Mouse (Mus musculus) testis, adult 2 months (tissue): ENCODE results near the gene A930004D18Rik. TPM values are rescaled to one million over a fixed set of nuclear protein-coding genes. Genes with fewer than 3 reads are reported as not detected.
A peak's percentile ranks its signal among the peaks of the same experiment; 100 is the strongest.

Experiments used
- H3K27ac ChIP-seq: fragments of 200-500 bp; 2 replicates; pipeline ENCODE4 v1.5.1; 2012; ENCODE audit warnings: low read depth, low read length; ENCODE audit not compliant: control insufficient read depth, insufficient read depth
- H3K27me3 ChIP-seq: fragments of 200-500 bp; 2 replicates; pipeline ENCODE4 v1.6.1; 2012; ENCODE audit warnings: mild to moderate bottlenecking, low read length, moderate library complexity; ENCODE audit not compliant: control insufficient read depth, insufficient read depth
- H3K36me3 ChIP-seq: fragments of 200-500 bp; 2 replicates; pipeline ENCODE4 v1.6.1; 2012; ENCODE audit warnings: mild to moderate bottlenecking, low read length; ENCODE audit not compliant: control insufficient read depth, insufficient read depth
- H3K4me1 ChIP-seq: fragments of 200-500 bp; 2 replicates; pipeline ENCODE4 v1.6.1; 2012; ENCODE audit warnings: low read length; ENCODE audit not compliant: control insufficient read depth, insufficient read depth
- H3K4me3 ChIP-seq: fragments of 200-500 bp; 2 replicates; pipeline ENCODE4 v1.5.1; 2012; ENCODE audit warnings: low read depth, mild to moderate bottlenecking, low read length, moderate library complexity, mixed read lengths; ENCODE audit not compliant: control insufficient read depth
- CTCF ChIP-seq: fragments of 200-500 bp; IDR thresholded peaks from 2 replicates; pipeline ENCODE4 v1.5.1; 2012; ENCODE audit warnings: low read depth, mild to moderate bottlenecking, inconsistent platforms, low read length, moderate library complexity; ENCODE audit not compliant: control insufficient read depth, insufficient read depth, insufficient replicate concordance
- POLR2A ChIP-seq: fragments of 200-500 bp; IDR thresholded peaks from 2 replicates; pipeline ENCODE4 v1.6.1; 2012; ENCODE audit warnings: low read depth, mild to moderate bottlenecking, inconsistent platforms, low read length, moderate library complexity; ENCODE audit not compliant: control insufficient read depth
- polyA plus RNA-seq: library from polyadenylated mRNA; depleted of rRNA; stranded (reverse); fragments of >200 nt; gene quantifications from 2 replicates; pipeline ENCODE4 v1.2.3, GENCODE M21; 2012

The A930004D18Rik gene
- polyA plus RNA-seq, 1 experiment: 0.07 TPM

- no peaks in the 10 kb centered on the region for H3K27me3 ChIP-seq
- peak overlapping the region; percentile 71 for H3K4me3 ChIP-seq
- H3K27ac ChIP-seq: no peak overlapping the region
- TF ChIP-seq POLR2A (no peak), CTCF (no peak)
- H3K4me1 ChIP-seq: peaks cover 10% of the 10 kb centered on the region
- no peaks in the 10 kb centered on the region for H3K36me3 ChIP-seq
These were observed 11.2 kb downstream of the A930004D18Rik start for GRCm38 (mm10) chr2:18026116-18026947.

- H3K27ac ChIP-seq: no peak overlapping the region
- no peaks in the 10 kb centered on the region for H3K36me3 ChIP-seq
- peak overlapping the region; percentile 71 for H3K4me3 ChIP-seq
- H3K27me3 ChIP-seq: no peaks in the 10 kb centered on the region
- peaks cover 10% of the 10 kb centered on the region for H3K4me1 ChIP-seq
- TF ChIP-seq POLR2A (no peak), CTCF (no peak)
These were observed 11.8 kb downstream of the A930004D18Rik start for GRCm38 (mm10) chr2:18025781-18026115.

GRCm38 (mm10) chr2:18025116-18025515 is 12.4 kb downstream of the A930004D18Rik start:
- Histone ChIP-seq H3K27ac (no peak overlapping the region), H3K27me3 (no peaks in the 10 kb centered on the region), H3K4me1 (peaks cover 10% of the 10 kb centered on the region), H3K36me3 (no peaks in the 10 kb centered on the region), H3K4me3 (no peak overlapping the region)
- TF ChIP-seq POLR2A (no peak), CTCF (no peak)

GRCm38 (mm10) chr2:18022886-18023285 is 14.7 kb downstream of the A930004D18Rik start:
- Histone ChIP-seq H3K27me3 (no peaks in the 10 kb centered on the region), H3K4me3 (no peak overlapping the region), H3K27ac (no peak overlapping the region), H3K36me3 (no peaks in the 10 kb centered on the region), H3K4me1 (peaks cover 3% of the 10 kb centered on the region)
- no peak for TF ChIP-seq POLR2A
- TF ChIP-seq CTCF: no peak

GRCm38 (mm10) chr2:18019122-18019521 is 18.4 kb downstream of the A930004D18Rik start:
- Histone ChIP-seq H3K4me3 (no peak overlapping the region), H3K27me3 (no peaks in the 10 kb centered on the region), H3K27ac (no peak overlapping the region), H3K4me1 (no peaks in the 10 kb centered on the region), H3K36me3 (no peaks in the 10 kb centered on the region)
- TF ChIP-seq CTCF (no peak), POLR2A (no peak)

- H3K36me3 ChIP-seq: no peaks in the 10 kb centered on the region
- H3K27me3 ChIP-seq: no peaks in the 10 kb centered on the region
- H3K4me3 ChIP-seq: no peak overlapping the region
- no peaks in the 10 kb centered on the region for H3K4me1 ChIP-seq
- H3K27ac ChIP-seq: no peak overlapping the region
- TF ChIP-seq CTCF: no peak
- no peak for TF ChIP-seq POLR2A
These were observed 20.2 kb downstream of the A930004D18Rik start for GRCm38 (mm10) chr2:18017321-18017720.

- Histone ChIP-seq H3K4me1 (no peaks in the 10 kb centered on the region), H3K27me3 (no peaks in the 10 kb centered on the region), H3K36me3 (no peaks in the 10 kb centered on the region), H3K4me3 (no peak overlapping the region), H3K27ac (no peak overlapping the region)
- TF ChIP-seq POLR2A (no peak), CTCF (no peak)
These were observed 20.9 kb downstream of the A930004D18Rik start for GRCm38 (mm10) chr2:18016639-18017038.
